Mouse (Mus musculus) right cerebral cortex, postnatal 10 days (tissue): ENCODE measurements at regions not wholly inside any gene's neighbourhood (a gene's known extent, or its start where the extent isn't known, plus 50 kb on each side); places are given as distances from the start of the nearest gene placed in this dataset.

Experiments used
- DNase-seq, 2 experiments: peaks; one replicate each; pipeline ENCODE4 v3.0.0; 2021; ENCODE audit warnings: low spot score in 2 of 2

DNA sequence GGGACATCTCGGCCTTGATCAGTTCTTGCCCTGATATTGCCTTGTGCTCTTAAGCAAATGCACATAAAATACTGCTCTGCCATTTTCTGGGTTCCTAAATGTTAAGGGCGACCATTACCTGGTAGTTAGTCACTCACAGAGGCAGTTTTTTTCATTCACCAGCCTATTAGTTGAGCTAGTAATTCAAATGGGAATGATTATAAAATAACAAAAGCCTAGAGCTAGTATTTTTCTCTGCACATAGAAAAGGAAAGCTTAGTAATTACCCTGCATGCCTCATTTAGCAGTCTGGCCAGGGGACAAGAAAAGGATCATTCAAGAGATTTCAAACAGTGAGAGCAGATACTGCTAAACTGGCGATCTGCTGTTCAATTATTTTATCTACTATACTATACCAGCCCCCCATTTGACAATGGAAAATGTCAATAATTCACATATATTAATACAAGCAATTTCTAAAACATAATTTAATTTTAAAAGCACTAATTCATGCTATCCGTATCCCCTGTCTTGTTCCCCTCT is 645.1 kb downstream of the Pdha2 start:
- no peak for DNase-seq

DNA sequence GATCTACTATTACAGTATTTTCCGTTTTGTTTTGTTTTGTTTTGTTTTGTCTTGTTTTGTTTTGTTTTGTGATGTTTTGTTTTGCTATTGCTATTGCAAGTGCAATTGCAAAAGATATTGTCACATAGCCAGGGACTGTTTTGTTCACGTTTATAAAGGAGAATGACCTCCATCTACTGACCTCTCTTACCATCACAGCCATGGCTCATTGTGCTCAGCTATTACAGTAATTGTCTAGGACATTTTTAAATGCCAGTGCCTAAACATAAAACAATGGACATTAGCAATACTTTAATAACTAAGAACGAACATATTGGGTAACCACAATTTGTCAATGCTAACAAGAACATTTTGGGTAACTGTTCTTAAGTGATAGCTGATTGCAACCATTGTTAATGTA is 657.4 kb downstream of the Pdha2 start:
- DNase-seq: no peak

DNA sequence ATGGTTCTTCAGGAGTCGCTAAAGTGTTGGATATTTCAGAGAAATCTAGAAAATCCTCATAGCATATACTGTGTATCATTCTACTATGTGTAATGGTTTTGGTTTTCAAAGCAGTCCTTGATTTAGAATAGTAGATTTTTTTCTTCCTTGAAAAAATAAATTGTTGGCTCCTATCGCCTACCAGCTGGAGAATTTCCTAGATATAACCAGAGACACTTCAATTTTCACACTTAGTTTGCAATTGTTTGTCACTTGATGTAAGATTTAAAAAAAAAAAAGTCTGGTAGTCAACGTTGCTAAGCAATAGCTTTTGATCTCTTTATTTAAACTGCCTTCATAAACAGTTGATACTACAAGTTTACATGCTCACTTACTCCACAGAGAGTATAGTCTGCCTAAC is 663.7 kb downstream of the Pdha2 start:
- DNase-seq: no peak

DNA sequence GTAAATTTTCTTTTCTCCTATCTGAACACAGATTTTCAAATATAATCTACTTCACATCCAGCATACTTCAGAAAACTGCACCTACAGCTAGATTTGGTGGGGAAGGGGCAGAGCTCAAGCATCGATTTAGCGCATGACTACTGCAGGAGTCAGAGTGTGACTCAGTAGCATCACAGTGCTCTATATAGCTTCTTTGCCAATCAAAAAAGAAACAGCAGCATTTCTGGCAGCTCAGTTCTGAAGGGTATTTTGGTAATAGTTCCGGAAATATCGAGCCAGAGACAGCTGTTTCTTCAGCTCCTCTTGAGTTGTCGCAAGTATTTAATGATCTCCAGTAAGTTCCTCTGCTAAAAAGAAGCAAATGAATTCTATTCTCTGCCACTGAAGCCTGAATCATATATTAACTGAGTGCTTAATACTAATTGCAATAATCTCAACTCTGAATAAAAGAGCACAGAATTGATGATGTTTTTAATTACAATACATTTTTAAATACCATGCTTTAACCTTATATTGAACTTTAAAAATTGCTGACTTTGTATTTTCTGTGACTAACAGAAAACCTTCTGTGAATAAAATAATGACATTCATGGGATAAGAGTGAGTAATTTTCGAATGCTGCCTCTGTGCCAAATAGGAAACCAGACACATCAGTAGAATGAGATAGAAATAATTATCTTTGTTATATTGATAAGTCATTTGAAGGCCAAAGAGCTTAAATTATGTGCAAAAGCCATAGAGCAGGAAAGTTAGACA is 680.2 kb downstream of the Pdha2 start:
- DNase-seq: peak in 1 of 2 experiments; percentile 33

DNA sequence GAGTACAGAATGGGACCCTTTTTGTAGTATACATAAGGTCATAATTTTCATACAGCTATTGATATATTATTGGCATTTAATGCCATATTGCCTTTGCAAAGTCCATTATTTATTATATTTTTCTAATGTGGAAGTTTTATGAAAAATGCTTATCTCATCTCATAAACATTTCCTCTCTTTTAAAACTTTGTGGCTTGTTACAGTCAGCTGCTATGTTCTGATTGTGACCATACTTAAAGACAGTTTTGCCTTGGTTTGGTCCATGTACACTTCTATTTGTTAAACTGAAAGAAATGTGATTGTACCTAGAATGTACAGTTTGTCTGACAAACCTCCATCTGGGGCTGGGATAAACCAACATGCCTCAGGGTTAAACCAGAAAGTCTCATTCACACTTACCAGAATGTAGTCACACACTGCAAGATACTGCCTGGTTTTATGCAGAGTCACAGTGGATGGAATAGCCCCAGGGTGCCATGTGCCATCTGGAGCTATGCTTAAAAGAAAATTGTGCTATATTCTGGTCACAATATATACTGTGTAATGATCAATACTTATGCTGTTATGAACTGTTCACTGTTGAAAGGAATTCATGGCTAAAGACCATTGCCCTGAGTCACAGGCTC is 690.4 kb downstream of the Pdha2 start:
- DNase-seq: no peak

DNA sequence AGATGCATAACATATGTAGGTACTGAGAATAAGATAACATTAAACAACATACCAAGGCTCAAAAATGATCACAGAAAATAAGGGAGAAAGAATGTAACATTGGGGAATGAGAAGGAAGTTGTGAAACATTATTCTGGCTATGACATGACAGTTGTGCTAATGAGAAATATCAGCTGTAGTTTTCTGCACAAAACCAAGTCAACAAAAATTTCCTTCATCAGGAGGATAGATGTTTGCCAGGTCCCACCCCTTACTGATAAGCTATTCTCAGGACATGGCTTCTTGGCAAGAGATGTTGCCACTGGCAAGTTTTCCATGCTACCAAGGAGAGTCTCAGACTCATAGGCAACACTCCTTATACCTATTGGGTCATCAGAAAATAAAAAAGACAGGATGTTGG is 701.3 kb downstream of the Pdha2 start:
- DNase-seq: no peak

DNA sequence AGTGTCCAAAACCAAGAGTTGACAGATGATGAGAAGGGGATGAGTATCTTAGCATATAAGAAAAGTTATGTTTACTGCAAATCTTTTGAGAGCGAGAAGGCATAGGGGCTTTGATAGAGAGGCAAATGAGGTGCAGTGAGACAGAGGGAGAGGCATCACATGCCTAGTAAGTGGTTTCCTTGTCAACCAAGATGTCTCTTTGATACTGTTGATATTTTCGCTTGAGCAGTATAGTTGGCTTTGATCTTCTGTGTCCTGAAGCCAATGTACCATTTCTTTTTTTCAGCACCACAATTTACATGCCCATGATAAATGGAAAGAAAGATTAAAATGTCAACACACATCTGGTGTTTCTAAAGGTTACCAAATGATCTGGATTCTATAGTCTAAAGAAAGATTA is 702.1 kb downstream of the Pdha2 start:
- DNase-seq: no peak

DNA sequence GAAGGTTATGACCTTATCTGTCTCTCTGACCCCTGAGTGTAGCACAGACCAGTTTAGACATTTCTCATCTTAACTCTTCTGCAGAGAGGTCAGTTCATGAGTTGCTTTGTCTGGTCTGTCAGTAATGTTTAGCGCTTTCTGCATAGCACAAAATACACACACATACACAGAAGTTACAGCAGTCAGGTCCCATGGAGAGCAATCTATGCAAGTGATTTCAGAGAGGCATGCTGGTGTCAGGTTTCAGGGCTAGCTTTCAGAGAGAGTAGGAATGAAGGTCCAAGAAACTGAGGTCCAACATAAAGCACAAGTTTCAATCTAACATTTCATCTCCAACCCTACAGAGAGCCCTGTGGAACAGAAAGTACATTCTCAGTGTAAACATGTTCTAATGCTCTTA is 718.0 kb downstream of the Pdha2 start:
- DNase-seq: no peak

DNA sequence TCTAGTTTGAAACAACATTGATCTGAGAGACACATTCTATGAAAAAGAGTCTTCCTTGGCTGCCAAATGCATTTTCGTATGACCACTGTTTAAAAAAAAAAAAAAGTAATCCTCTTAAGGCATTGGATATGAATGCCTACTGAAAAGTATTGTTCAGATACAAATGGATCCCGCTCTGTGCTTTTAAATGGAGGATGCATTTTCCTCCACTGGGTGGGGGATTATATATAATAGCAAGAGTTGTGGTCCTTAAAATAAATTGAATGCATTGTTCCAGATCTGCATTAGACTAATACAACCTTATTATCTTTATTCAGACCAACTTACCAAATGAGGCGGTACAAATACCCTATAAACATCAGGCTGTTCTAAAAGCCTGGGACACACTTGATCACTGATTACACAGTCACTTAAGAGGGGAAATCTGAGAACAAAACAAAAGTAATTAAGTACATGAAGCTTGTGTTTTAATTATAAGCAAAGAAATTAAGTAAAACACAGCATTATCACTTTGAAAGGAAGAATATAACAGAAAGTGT is 734.4 kb downstream of the Pdha2 start:
- no peak for DNase-seq

DNA sequence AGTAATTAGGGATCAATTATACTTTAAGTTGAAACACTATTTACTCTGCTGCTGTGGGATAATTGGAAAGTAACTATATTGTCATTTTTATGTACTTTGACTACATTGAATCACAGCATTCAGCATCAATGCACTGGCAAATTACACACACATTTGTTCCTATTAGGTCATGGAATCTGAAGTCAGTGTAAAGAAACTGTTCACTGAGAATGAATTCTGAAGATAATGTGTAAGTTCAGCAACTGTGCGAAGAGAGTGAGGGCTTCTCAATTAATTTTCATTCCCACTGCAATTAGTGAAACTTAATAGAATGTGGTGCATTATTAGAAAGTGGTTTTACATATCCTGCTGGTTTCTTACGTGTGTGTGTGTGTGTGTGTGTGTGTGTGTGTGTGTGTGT is 735.6 kb downstream of the Pdha2 start:
- no peak for DNase-seq

DNA sequence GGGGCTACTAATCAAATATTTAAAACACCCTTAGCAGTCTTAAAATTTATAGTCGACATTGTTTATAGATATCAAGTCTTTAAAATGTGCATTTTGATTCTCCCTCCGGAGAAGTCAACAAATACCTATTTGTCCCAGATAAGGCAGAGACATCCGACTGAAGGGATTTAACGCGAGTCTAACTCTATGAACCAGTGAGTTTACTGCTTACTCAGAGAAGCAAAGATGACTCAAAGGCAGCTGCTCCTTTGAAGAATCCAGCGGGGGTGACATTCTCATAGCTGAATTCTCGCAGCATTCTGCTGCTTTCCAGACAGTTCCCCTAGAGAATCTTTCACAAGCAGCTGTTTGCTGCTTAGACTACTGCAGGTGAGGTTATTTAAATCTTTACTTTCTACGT is 759.6 kb downstream of the Pdha2 start:
- DNase-seq: peak in 1 of 2 experiments; percentile 18

DNA sequence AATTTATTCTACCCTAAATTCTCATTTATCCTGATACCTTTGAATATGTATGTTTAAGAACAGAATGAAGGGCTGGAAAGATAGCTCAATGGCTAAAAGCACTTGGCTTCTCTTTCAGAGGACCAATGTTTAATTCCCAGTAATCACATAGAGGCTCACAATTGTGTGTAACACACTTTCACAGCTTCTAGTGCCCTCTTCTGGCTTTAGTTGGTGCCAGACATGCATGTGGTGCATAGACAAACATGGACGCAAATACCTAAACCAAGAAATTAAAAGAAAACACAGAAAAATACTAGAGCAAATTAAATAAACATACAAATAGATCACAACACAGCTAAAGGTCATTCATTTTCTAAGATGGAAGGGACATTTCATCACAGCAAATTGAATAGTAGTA is 761.0 kb downstream of the Pdha2 start:
- no peak for DNase-seq

DNA sequence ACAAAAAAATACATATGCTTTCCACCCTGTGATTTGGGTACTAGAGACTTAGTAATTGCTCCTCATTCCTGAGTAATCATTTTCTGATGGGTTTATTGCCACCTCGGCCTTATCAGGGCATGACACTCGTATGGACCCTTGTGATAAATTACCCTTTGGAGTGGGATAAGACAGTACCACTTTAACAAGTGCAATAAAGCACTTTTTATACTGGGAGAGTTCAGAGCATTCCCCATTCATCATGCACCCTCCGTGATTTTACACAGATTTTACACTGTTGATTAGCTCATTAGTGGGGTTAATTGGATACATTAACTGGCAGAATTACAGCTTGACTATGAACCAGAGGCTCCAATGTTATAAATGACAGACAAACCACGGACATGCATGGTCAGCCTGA is 802.9 kb downstream of the Pdha2 start:
- DNase-seq: no peak
